Mouse (Mus musculus) cerebellum, postnatal 10 days (tissue): ENCODE results near the gene Rnf135.
"Not testable (repeated sequence)": the region's sequence is repeated elsewhere in the genome, so short reads cannot be mapped to it uniquely, and the experiment has no call there.

Experiments
- DNase-seq, 2 experiments: peaks; one replicate each; pipeline ENCODE4 v3.0.0; 2021; ENCODE audit warnings: mixed read lengths in 2 of 2

Rnf135 gene

GRCm38 (mm10) chr11:80204037-80204436 is 20.4 kb downstream of the Rnf135 start:
- DNase-seq, result peak; percentile 14 to 42

GRCm38 (mm10) chr11:80204941-80205340 is 21.3 kb downstream of the Rnf135 start:
- no peak for DNase-seq

DNA sequence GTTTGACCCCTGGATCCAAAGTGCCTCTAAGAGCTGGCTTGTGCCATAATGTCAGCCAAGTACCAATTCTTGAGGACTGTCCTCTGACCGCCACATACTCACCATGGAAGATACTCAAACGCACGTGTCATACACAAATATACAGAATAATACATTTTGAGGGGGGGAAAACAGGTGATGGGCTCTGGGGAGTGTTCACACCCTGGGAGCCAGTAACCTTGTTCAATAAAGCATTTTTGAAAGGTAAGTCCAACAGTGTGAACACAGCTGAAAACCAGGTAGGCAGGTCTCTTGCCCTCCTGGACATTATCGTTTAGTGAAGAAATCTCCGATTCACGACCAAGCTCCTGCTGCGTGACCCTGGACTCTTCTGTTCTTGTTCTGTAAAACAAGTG is 24.8 kb downstream of the Rnf135 start:
- DNase-seq, result no peak

- DNase-seq, result peak; percentile 99
These were observed 25.5 kb downstream of the Rnf135 start, which contains the start of gene Rhot1 for GRCm38 (mm10) chr11:80208860-80209800. Rhot1 (plus strand) TSS chr11:80209019.

DNA sequence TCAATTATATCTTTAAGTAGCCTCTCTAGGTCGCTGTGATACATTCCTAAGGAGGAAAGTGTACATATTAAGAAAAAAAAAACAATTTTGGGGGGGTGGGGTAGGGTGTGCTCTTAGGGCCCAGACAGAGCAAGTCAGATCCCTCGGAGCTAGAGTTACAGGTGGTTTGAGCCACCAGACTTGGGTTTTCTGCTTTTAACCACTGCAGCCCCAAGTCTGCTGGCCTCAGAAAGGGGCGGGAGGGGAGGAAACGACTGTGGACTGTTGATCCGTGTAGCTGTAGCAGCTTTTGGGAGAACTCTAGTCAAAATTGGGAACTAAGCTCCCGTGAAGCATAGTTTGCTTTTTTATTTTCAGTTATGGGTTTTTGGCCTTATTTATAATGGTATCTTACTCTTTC is 26.7 kb downstream of the Rnf135 start:
- no peak for DNase-seq

DNA sequence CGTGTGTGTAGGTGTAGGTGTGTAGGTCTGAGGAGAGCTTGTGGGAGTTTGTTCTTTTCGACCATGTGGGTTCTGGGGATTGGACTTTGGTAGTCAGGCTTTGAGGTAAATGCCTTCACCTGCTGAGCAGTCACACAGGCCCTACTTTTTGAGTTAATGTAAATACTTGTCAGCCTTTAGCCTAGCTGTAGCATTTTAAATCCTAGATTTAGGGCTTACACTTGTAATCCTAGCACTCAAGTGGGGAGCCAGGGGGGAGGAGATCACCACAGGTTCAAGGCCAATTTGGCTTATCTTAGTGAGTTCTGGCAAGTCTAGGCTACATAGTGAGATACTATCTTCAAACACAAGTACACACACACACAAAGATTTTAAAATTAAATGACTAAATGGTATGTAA is 28.6 kb downstream of the Rnf135 start:
- no peak for DNase-seq

- no peak for DNase-seq
These were observed 31.6 kb downstream of the Rnf135 start for GRCm38 (mm10) chr11:80215291-80215690.

DNA sequence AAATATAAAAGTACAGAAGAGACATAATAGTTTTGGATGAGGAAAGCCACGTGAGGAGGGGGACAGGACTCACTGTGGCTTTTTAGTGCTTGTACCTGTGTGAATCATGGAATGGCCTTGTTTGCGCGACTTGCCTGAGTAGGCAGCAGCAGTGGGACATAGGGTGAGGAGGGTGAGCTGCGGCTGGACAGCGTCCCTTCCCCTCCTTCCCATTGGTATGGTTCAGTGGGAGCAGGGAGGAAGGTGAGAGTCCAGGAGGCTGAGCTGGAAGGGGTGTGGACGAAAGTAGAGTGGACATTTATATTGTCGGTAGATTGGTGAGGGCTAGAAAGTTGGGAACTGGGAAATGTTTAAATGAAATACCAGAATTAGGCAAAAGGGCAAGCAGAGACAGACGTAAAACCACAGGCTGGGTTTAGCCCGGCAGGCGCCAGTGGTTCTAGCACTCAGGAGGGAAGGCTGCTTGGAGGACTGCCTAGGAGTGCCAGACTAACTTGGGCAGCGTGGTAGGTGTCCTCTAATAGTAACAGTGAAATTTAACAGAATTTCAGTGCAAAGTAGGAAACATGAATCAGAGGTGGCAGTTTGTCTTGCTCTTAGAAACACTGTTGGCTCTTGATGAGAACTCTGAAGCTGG is 35.1 kb downstream of the Rnf135 start:
- no peak for DNase-seq

GRCm38 (mm10) chr11:80230066-80230465 is 46.4 kb downstream of the Rnf135 start:
- DNase-seq, result not testable (repeated sequence)

DNA sequence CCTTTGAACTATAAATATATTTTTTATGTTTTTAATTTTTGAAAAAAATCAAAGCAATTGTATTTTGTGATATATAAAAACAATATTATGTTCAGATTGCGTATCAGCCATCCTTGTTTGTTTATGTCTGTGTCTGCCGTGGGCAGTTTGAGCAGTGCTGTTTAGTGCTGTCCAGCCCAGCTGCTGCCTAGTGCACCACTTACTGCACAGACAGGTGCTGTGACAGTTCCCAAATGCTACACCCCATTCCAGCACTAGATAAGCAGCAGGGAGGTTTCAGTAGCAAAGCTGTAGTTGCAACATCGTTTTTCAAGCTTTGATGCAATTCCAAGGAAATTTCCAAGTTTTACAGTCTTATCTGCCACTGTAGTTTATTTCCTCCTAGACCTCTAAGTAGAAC is 53.6 kb downstream of the Rnf135 start:
- DNase-seq, result no peak

DNA sequence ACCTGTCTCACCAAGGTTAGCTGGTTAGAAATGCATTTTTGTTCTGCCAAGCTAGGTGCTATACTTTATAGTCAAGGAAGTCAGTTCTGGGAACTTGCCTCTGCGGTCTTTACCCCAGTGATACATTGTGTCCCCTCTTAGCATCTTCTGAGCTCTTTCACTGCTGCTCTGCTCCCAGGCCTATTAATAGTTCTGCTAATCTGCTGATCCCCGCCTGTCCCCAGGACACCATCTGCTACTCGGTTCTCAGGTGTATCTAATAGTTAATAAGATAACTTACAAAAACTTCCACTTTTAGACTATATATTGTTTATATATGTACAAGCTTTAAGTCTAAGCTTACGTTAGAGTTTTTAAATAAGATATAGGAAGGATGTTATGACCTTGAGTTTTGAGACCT is 54.7 kb downstream of the Rnf135 start:
- DNase-seq, result no peak

- DNase-seq, result peak in 1 of 2 experiments; percentile 14
These were observed 63.4 kb downstream of the Rnf135 start for GRCm38 (mm10) chr11:80247026-80247425.

- DNase-seq, result no peak
These were observed 64.9 kb downstream of the Rnf135 start for GRCm38 (mm10) chr11:80248531-80248930.
